Mouse (Mus musculus) hindbrain, postnatal 0 days (tissue): ENCODE measurements around the gene Smtn. TPM values are rescaled to one million over a fixed set of nuclear protein-coding genes. Genes with fewer than 3 reads are reported as not detected.

Experiments used
- ATAC-seq: fragments of 200-750 bp; cut with Nextera tagmentation; 2 replicates; pipeline ENCODE4 v1.8.0; 2017; ENCODE audit warnings: mild to moderate bottlenecking, moderate TSS enrichment, moderate library complexity
- DNase-seq: peaks from one replicate; pipeline ENCODE4 v3.0.0-alpha.2; 2015; ENCODE audit warnings: low spot score
- H3K27ac ChIP-seq: fragments of 300-500 bp; sonication (generic); 2 replicates; pipeline ENCODE4 v1.5.1; 2014; ENCODE audit warnings: mild to moderate bottlenecking
- H3K27me3 ChIP-seq: fragments of 300-500 bp; sonication (generic); 2 replicates; pipeline ENCODE4 v1.6.1; 2014; ENCODE audit warnings: low read length, mixed read lengths; ENCODE audit not compliant: insufficient read depth
- H3K36me3 ChIP-seq: fragments of 300-500 bp; sonication (generic); 2 replicates; pipeline ENCODE4 v1.6.1; 2014; ENCODE audit warnings: low read length, mixed read lengths; ENCODE audit not compliant: insufficient read depth
- H3K4me1 ChIP-seq: fragments of 300-500 bp; sonication (generic); 2 replicates; pipeline ENCODE4 v1.6.1; 2014; ENCODE audit warnings: antibody characterized with exemption, low read length, mixed read lengths; ENCODE audit not compliant: insufficient read depth
- H3K4me2 ChIP-seq: fragments of 300-500 bp; sonication (generic); 2 replicates; pipeline ENCODE4 v1.6.1; 2014; ENCODE audit warnings: low read depth, mild to moderate bottlenecking, low read length, moderate library complexity, mixed read lengths
- H3K4me3 ChIP-seq: fragments of 300-500 bp; sonication (generic); 2 replicates; pipeline ENCODE4 v1.5.1; 2014; ENCODE audit warnings: low read length
- H3K9ac ChIP-seq: fragments of 300-500 bp; sonication (generic); replicated peaks from 2 replicates; pipeline ENCODE4 v1.6.1; 2014; ENCODE audit warnings: mild to moderate bottlenecking, low read length, moderate library complexity, mixed read lengths
- H3K9me3 ChIP-seq: fragments of 300-500 bp; sonication (generic); 2 replicates; pipeline ENCODE4 v1.6.1; 2016; ENCODE audit warnings: low read length, mixed read lengths
- CTCF ChIP-seq: IDR thresholded peaks from 2 replicates; pipeline ENCODE4 v1.5.1; 2016; ENCODE audit warnings: antibody characterized with exemption, control low read depth, low read depth
- WGBS: fragments of 180-500 bp; shearing (Covaris S2); extraction: QIAGEN DNeasy Blood & Tissue Kit; methylation state at CpG from one replicate; pipeline ENCODE4 v1.1.7; 2014; 5-methylcytosine and 5-hydroxymethylcytosine counted together
- polyA plus RNA-seq: library from polyadenylated mRNA; unstranded; fragments of >200 nt; fragmentation: Nextera tagmentation; extraction: Ambion mirVana; gene quantifications from 2 replicates; pipeline ENCODE4 v1.2.1, GENCODE M21; 2015
- total RNA-seq: library from RNA; depleted of rRNA; stranded (reverse); fragments of >200 nt; gene quantifications from 2 replicates; pipeline ENCODE4 v1.2.3, GENCODE M21; 2014; rRNA removed

Gene Smtn
- 7.7 and 10.0 TPM in 2 replicates for total RNA-seq
- polyA plus RNA-seq: 10.7 and 12.8 TPM in 2 replicates

DNA sequence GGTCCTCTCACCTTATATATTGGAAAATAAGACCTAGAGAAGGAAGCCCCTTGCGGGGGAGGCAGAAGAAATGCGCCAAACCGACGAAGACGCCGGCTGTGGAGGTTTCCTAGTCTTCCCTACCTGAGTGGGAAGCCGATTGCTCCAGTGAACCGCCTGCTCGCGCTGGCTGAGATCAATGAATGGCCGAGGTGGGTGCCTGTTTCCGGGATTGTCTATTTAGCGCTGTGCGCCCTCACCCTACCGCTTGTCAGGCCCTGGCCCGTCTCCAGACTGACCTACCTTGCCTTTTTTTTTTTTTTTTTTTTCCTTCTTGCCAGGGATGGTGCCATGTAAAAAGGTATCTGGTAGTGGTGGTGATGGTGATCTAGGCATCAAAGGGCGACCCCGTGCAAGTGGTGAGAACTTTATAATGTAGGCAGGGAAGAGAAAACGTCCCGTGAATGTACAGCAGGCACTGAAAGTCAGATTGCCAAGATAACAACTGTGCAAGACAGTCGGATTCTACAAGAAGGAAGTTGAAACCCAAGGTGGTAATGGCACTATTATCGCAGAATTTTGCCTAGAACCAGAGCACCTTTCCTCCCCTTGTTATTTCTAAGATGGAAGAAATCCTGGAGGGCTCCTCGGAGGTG lies at the start of gene Smtn:
Gene Smtn (minus strand): TSS at position 162 of the 635 bp plus-strand sequence.
- DNase-seq: no peak
- TF ChIP-seq CTCF: no peak
- WGBS: 95% methylated on average over 23 of the region's 23 CpGs

DNA sequence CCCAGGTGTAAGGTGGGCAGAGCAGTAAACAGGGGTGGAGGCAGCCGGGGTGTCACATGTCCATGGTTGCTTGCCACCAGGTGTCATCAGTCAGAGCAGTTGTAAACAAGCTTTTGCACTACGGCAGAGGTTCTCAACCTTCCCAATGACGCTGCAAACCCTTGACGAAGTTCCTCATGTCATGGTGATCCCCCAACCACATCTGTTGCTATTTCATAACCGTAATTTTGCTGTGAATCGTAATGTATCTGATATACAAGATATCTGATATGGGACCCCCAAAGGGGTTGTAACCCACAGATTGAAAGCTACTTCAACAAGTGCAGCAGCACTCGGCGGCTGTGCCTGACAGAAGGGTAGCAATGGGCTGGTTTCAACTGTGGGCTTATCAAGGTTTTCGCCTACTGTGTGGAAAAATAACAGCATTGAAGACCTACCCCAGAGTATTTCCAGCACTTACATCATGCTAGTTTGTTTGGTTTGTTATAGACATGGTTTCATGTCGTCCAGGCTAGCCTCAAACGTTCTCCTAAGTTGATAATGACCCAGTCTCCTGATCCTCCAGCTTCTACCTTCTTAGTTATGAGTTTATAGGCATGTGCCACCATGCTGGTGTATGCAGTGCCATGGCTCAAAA lies 47.7 kb upstream of the Smtn start:
- 83% methylated on average over 11 of the region's 11 CpGs for WGBS

More for the DNA sequence above, at the start of gene Smtn:
- Histone ChIP-seq H3K27ac (no peak within 1 kb of the TSS), H3K9ac (peak within 1 kb of the TSS; percentile 34), H3K4me2 (peak within 1 kb of the TSS; percentile 97), H3K4me3 (peak within 1 kb of the TSS; percentile 45), H3K27me3 (no peaks in the 10 kb centered on the region), H3K4me1 (peaks cover 3% of the 10 kb centered on the region; the same call in 1 of the 2 replicates), H3K36me3 (no peaks in the 10 kb centered on the region), H3K9me3 (peaks cover 3% of the 10 kb centered on the region; the same call in 1 of the 2 replicates)
- ATAC-seq: no peak

DNA sequence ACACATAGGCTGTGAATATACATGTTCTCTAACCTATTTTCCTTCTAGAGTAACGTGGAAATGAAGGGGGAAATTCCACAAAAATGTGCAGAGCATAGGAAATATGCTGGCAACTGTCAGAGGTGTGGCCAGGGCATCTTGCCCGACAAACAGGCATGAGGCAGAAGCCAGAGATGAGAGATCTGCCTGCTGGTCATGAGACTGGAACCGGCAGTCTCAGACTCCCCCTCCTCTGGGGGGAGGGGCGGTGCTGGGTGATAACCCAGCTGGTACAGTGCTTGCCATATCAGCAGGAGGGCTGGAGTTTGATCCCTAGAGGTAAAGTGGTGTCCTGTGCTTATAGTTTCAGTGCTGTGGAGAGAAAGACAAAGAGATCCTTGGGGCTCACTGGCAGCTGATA lies 46.9 kb upstream of the Smtn start:
- no peak for DNase-seq
- Histone ChIP-seq H3K4me2 (no peak overlapping the region), H3K4me3 (no peak overlapping the region), H3K9ac (no peak overlapping the region), H3K9me3 (no peaks in the 10 kb centered on the region), H3K36me3 (no peaks in the 10 kb centered on the region), H3K27me3 (no peaks in the 10 kb centered on the region), H3K4me1 (no peaks in the 10 kb centered on the region), H3K27ac (no peak overlapping the region)
- WGBS: 28% methylated on average over 4 of the region's 4 CpGs
- no peak for ATAC-seq
- no peak for TF ChIP-seq CTCF

More for the DNA sequence above, 47.7 kb upstream of the Smtn start:
- Histone ChIP-seq H3K9me3 (no peaks in the 10 kb centered on the region), H3K36me3 (no peaks in the 10 kb centered on the region), H3K9ac (no peak overlapping the region), H3K4me3 (no peak overlapping the region), H3K27ac (no peak overlapping the region), H3K4me1 (no peaks in the 10 kb centered on the region), H3K27me3 (no peaks in the 10 kb centered on the region), H3K4me2 (no peak overlapping the region)
- DNase-seq: no peak
- no peak for ATAC-seq
- no peak for TF ChIP-seq CTCF

DNA sequence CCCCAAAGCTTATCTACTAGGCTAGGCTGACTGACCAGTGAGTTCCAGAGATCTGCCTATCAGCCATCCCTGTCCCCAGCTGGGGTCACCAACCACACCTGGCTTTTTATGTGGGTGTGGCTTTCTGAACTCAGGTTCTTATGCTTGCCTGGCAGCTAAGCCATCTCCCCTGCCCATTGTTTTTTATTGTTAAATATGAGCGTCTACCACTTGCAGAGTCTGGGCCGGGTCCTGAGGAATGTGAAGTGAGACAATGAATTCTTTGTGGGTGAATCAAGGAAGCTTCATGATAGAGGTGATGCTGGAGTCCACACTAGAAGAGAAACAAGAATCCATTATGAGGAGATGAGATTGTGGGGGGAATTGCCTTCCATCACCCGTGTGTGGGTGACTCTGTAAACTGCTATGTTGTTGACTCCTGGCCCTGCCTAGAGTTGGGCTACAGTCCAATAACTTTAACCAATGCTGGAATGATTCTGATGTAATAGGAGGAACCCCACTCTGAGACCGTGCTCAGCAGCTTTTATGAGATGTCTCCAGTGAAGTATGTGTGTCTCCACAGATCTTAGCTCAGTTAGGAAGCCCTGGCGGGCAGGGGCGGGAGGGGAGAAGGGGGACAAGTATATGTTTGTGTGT lies 45.7 kb upstream of the Smtn start:
- H3K27me3 ChIP-seq: no peaks in the 10 kb centered on the region
- H3K4me1 ChIP-seq: no peaks in the 10 kb centered on the region
- TF ChIP-seq CTCF: no peak
- H3K4me3 ChIP-seq: no peak overlapping the region
- H3K9me3 ChIP-seq: no peaks in the 10 kb centered on the region
- no peak overlapping the region for H3K9ac ChIP-seq
- 78% methylated on average over 6 of the region's 6 CpGs for WGBS
- no peak for ATAC-seq
- H3K27ac ChIP-seq: no peak overlapping the region
- H3K36me3 ChIP-seq: no peaks in the 10 kb centered on the region
- no peak for DNase-seq
- H3K4me2 ChIP-seq: no peak overlapping the region

DNA sequence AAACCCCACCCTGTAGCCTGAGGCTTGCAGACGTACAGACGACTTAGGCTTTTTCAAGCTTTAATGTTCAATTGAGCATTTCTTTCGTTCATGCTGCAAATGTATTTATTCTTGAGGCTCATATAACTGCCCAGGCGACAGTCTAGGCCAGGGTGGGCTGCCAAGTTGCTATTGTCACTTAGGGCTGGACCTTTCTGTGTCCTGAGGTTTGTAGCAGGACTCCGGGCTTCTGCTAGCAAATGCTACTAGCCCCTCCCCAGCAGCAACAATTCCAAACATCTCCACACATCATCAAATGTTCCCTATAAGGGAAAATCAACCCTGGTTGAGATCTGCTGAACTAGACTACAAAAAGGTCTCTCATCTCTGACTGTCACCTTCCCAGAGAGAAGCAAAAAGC lies 42.7 kb upstream of the Smtn start:
- Histone ChIP-seq H3K36me3 (no peaks in the 10 kb centered on the region), H3K4me2 (no peak overlapping the region), H3K4me1 (no peaks in the 10 kb centered on the region), H3K27ac (no peak overlapping the region), H3K9me3 (no peaks in the 10 kb centered on the region), H3K9ac (no peak overlapping the region), H3K27me3 (no peaks in the 10 kb centered on the region), H3K4me3 (no peak overlapping the region)
- 79% methylated on average over 5 of the region's 5 CpGs for WGBS
- TF ChIP-seq CTCF: no peak
- ATAC-seq (no peak), DNase-seq (no peak)

DNA sequence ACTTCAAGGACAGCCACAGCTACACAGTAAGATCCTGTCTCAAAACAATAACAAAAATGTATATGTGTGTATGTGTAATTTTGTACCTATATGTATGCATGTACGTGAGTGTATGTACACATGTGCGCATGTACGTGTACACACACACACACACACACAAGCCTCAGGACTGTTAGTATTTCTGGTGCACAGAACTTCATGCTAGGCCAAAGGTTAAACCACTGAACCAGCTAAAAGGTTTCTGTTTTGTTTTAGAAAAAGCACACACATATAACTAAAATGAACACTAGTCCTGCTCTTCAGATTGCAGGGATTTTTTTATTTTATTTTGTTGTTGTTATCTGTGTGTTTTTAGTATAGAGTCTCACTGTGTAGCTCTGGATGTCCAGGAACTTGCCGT lies 41.5 kb upstream of the Smtn start:
- Histone ChIP-seq H3K27me3 (no peaks in the 10 kb centered on the region), H3K4me2 (no peak overlapping the region), H3K27ac (no peak overlapping the region), H3K9ac (no peak overlapping the region), H3K4me1 (no peaks in the 10 kb centered on the region), H3K4me3 (no peak overlapping the region), H3K36me3 (no peaks in the 10 kb centered on the region), H3K9me3 (no peaks in the 10 kb centered on the region)
- DNase-seq (no peak), ATAC-seq (no peak)
- TF ChIP-seq CTCF: no peak
- 90% methylated on average over 4 of the region's 4 CpGs for WGBS
